Mouse (Mus musculus) forebrain, embryonic 16.5 days (tissue): ENCODE data around the gene Gpx7. TPM values are rescaled to one million over a fixed set of nuclear protein-coding genes. Genes with fewer than 3 reads are reported as not detected.

Experiments
- ATAC-seq: fragments of 200-750 bp; cut with Nextera tagmentation; 2 replicates; pipeline ENCODE4 v1.8.0; 2017; ENCODE audit warnings: mild to moderate bottlenecking, moderate library complexity
- H3K27ac ChIP-seq: fragments of 300-500 bp; sonication (generic); 2 replicates; pipeline ENCODE4 v1.5.1; 2014; ENCODE audit warnings: low read length, control low read depth
- H3K27me3 ChIP-seq: fragments of 300-500 bp; sonication (generic); replicated peaks from 2 replicates; pipeline ENCODE4 v1.6.1; 2014; ENCODE audit warnings: low read length; ENCODE audit not compliant: control insufficient read depth, insufficient read depth
- H3K36me3 ChIP-seq: fragments of 300-500 bp; sonication (generic); 2 replicates; pipeline ENCODE4 v1.6.1; 2014; ENCODE audit not compliant: control insufficient read depth, insufficient read depth
- H3K4me1 ChIP-seq: fragments of 300-500 bp; sonication (generic); replicated peaks from 2 replicates; pipeline ENCODE4 v1.6.1; 2014; ENCODE audit warnings: low read length; ENCODE audit not compliant: control insufficient read depth, insufficient read depth
- H3K4me2 ChIP-seq: fragments of 300-500 bp; sonication (generic); 2 replicates; pipeline ENCODE4 v1.6.1; 2014; ENCODE audit warnings: mild to moderate bottlenecking, low read length, control low read depth
- H3K4me3 ChIP-seq: fragments of 300-500 bp; sonication (generic); replicated peaks from 2 replicates; pipeline ENCODE4 v1.5.1; 2014; ENCODE audit warnings: mild to moderate bottlenecking, low read length, control low read depth
- H3K9ac ChIP-seq: fragments of 300-500 bp; sonication (generic); replicated peaks from 2 replicates; pipeline ENCODE4 v1.6.1; 2014; ENCODE audit warnings: low read depth, low read length, control low read depth
- H3K9me3 ChIP-seq: fragments of 300-500 bp; sonication (generic); 2 replicates; pipeline ENCODE4 v1.6.1; 2016; ENCODE audit warnings: low read length; ENCODE audit not compliant: control insufficient read depth
- WGBS: fragments of 180-500 bp; shearing (Covaris S2); extraction: QIAGEN DNeasy Blood & Tissue Kit; methylation state at CpG from one replicate; pipeline ENCODE4 v1.1.7; 2014; 5-methylcytosine and 5-hydroxymethylcytosine counted together
- polyA plus RNA-seq: library from polyadenylated mRNA; unstranded; fragments of >200 nt; fragmentation: Nextera tagmentation; extraction: Ambion mirVana; gene quantifications from 2 replicates; pipeline ENCODE4 v1.2.1, GENCODE M21; 2015

Gpx7 gene
- polyA plus RNA-seq: 26.3 and 28.3 TPM in 2 replicates

DNA sequence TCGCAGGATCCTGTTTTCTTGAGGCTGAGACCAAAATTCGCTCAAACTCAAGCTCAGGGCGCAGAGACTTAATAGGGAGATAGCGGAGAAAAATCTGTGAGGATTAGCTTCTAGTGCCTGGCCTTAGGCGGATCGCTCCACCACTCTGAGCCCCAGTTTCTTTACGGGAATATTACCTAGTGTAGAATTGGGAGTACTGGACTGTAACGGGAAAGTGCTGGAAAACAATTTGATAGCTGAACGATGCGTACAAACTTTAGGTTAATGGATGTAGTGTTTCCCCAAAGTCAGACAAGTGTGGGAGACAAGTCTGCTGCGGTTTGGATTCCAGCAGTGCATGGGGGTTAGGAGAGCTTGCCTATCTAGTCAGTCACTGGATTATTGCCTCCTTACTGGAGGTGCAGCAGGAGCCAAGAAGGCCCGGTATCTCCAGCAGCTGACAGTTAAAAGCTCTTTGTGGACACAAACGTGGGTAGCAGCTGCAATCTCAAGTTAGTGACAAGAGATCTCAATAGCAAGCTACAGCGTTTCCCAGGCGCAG lies at the start of gene Gpx7:
Gene Gpx7, minus strand, starts transcription at position 101 of the 541 bp plus-strand sequence.
- WGBS: 8% methylated on average over 15 of the region's 15 CpGs
- peak within 1 kb of the TSS; percentile 82 for H3K4me2 ChIP-seq
- ATAC-seq: peak; percentile 31; the same call in 1 of the 2 replicates
- H3K36me3 ChIP-seq: no peaks in the 10 kb centered on the region
- H3K4me3 ChIP-seq: peak within 1 kb of the TSS; percentile 54
- H3K9me3 ChIP-seq: no peaks in the 10 kb centered on the region
- H3K27me3 ChIP-seq: no peaks in the 10 kb centered on the region
- H3K4me1 ChIP-seq: peaks cover 17% of the 10 kb centered on the region
- no peak within 1 kb of the TSS for H3K27ac ChIP-seq
- peak within 1 kb of the TSS; percentile 73 for H3K9ac ChIP-seq

DNA sequence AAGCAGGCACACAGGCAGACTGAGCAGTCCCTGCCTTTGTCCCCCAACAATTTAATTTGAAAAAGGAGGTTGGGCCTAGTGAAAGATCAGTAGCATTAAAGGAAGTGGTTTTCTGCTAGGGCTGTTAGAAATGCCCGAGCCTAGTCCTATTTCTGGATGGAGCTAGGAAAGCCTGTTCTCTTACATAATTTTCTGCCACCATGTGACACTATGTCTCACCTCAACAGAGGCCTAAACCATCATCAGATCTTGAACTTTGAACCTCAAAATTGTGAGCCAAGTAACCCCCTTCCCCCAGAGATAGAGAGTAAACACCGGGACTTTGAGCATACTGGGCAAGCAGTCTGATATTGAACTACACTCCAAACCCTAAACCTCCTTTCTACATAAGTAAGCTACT lies 49.3 kb upstream of the Gpx7 start:
- H3K27ac ChIP-seq: no peak overlapping the region
- ATAC-seq: no peak
- peaks cover 9% of the 10 kb centered on the region for H3K4me1 ChIP-seq
- H3K9ac ChIP-seq: no peak overlapping the region
- H3K4me3 ChIP-seq: no peak overlapping the region
- no peaks in the 10 kb centered on the region for H3K36me3 ChIP-seq
- no peaks in the 10 kb centered on the region for H3K9me3 ChIP-seq
- WGBS: 81% methylated on average over 2 of the region's 2 CpGs
- H3K27me3 ChIP-seq: no peaks in the 10 kb centered on the region
- H3K4me2 ChIP-seq: no peak overlapping the region

DNA sequence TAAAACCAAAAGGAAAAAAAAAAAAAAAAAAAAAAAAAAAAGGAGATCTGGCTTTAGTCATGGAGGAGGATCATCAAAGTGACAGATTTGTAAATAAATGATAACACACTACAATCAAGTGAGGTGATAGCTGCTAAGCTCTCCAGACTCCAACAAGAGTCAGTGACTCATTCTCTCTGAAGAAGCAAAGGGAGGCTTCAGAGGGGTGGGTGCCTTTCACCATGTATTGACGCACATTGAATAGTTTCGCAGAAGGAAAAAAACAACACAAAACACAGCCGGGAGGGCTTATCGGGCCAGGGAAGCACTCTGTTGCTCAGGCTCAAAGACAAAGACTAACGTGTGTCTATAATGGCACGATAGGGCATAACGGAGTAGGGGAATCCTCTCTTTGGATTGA lies 41.3 kb upstream of the Gpx7 start:
- Histone ChIP-seq H3K27ac (no peak overlapping the region), H3K4me3 (no peak overlapping the region), H3K27me3 (no peaks in the 10 kb centered on the region), H3K4me1 (no peaks in the 10 kb centered on the region), H3K9me3 (no peaks in the 10 kb centered on the region), H3K36me3 (no peaks in the 10 kb centered on the region), H3K9ac (no peak overlapping the region), H3K4me2 (no peak overlapping the region)
- 57% methylated on average over 7 of the region's 7 CpGs for WGBS
- no peak for ATAC-seq

DNA sequence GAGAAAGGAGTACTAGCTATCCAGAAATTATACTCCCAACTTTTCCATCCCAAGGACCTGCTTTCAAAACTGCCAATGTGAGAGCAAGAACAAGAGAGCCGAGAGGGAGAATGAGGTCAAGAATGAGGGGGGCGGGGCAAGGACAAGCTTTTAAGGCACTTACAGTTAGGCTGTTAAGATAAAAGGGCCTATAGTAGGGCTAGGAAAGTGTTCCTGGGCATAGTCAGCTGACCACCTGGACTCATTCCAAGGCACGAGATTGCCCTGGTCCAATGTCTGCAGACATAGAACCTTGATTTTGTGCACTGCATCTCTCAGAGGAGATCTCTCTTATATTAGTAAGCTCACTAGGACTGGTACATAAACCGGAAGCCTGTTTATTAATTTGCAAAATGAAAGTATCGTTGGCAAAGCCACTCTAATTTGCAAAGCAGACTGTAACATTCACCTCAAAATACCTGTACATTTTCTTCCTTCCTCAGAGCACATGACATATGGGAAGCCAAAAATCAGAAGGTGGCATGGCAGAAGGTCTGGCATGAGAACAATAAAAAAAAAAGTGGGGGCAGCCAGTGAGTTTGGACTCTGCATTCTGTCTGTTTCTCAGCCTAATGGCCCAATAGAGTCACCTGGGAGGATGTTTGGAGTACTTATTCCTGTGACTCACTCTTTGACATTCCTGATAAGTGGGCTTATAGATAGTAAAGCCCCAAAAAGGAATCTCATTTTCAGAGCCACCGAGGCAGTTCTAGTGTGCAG lies 31.5 kb upstream of the Gpx7 start:
- no peak overlapping the region for H3K9ac ChIP-seq
- no peaks in the 10 kb centered on the region for H3K36me3 ChIP-seq
- WGBS: 62% methylated on average over 6 of the region's 6 CpGs
- no peak overlapping the region for H3K4me3 ChIP-seq
- H3K9me3 ChIP-seq: no peaks in the 10 kb centered on the region
- H3K4me1 ChIP-seq: no peaks in the 10 kb centered on the region
- no peak for ATAC-seq
- no peaks in the 10 kb centered on the region for H3K27me3 ChIP-seq
- H3K4me2 ChIP-seq: no peak overlapping the region
- no peak overlapping the region for H3K27ac ChIP-seq

DNA sequence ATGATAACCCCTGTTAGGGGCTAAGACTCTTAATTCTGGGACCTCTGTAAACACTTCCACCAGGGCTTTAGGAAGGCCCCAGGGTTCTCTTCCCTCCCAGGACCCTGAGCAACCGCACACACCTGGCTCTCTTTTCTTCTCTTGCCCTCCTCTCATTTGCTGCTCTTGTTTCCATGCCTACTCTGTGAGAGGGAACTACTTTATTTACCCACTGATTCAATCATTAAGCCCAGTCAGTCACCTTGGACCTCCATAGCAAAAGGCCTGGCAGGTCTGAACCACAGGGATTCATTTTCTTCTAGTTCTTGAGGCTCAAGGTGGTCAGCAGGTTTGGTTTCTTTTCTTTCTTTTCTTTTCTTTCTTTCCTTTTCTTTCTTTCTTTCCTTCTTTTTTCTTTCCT lies 29.5 kb upstream of the Gpx7 start:
- Histone ChIP-seq H3K27me3 (no peaks in the 10 kb centered on the region), H3K4me1 (peaks cover 6% of the 10 kb centered on the region), H3K4me2 (no peak overlapping the region), H3K36me3 (no peaks in the 10 kb centered on the region), H3K4me3 (no peak overlapping the region), H3K9me3 (no peaks in the 10 kb centered on the region), H3K9ac (no peak overlapping the region), H3K27ac (no peak overlapping the region)
- 78% methylated on average over 1 of the region's 1 CpGs for WGBS
- no peak for ATAC-seq

DNA sequence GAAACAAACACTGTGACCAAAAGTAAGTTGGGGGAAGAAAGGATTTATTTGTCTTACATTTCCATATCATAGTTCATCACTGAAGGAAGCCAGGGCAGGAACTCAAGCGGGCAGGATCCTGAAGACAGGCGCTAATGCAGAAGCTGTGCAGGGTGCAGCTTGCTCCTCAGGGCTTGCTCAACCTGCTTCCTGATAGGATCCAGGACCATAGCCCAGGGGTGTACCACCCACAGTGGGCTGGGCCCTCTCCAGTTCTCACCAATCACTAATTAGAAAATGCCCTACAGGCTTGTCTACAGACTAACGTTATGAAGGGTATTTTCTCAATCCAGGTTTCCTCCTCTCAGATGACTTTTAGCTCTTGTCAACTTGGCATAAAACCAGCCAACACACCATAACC lies 28.9 kb upstream of the Gpx7 start:
- H3K36me3 ChIP-seq: no peaks in the 10 kb centered on the region
- WGBS: 66% methylated on average over 3 of the region's 3 CpGs
- no peak for ATAC-seq
- peaks cover 9% of the 10 kb centered on the region for H3K4me1 ChIP-seq
- H3K27me3 ChIP-seq: no peaks in the 10 kb centered on the region
- no peaks in the 10 kb centered on the region for H3K9me3 ChIP-seq
- no peak overlapping the region for H3K4me3 ChIP-seq
- no peak overlapping the region for H3K27ac ChIP-seq
- no peak overlapping the region for H3K4me2 ChIP-seq
- no peak overlapping the region for H3K9ac ChIP-seq

DNA sequence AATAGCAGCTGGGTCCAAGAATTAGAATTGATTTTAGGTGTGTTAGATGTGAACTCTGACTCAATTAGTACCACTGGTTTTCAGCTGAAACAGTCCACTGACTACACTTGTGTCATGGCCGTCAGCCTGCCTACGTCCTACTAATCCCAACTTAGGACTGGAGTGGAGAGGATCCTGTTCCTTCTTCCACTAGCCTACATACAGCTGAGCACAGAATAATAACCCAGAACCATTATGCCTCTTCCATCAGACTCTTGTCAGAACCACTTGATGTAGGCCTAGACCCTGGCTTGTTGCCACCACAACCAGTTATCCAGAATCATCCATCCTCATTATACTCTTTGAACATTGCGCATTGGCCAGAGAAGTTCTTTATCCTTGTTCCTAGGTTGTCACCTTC lies 28.0 kb upstream of the Gpx7 start:
- no peaks in the 10 kb centered on the region for H3K9me3 ChIP-seq
- no peak overlapping the region for H3K9ac ChIP-seq
- no peak overlapping the region for H3K4me2 ChIP-seq
- peaks cover 9% of the 10 kb centered on the region for H3K4me1 ChIP-seq
- ATAC-seq: no peak
- 91% methylated on average over 3 of the region's 3 CpGs for WGBS
- no peak overlapping the region for H3K4me3 ChIP-seq
- no peaks in the 10 kb centered on the region for H3K36me3 ChIP-seq
- no peak overlapping the region for H3K27ac ChIP-seq
- H3K27me3 ChIP-seq: no peaks in the 10 kb centered on the region

DNA sequence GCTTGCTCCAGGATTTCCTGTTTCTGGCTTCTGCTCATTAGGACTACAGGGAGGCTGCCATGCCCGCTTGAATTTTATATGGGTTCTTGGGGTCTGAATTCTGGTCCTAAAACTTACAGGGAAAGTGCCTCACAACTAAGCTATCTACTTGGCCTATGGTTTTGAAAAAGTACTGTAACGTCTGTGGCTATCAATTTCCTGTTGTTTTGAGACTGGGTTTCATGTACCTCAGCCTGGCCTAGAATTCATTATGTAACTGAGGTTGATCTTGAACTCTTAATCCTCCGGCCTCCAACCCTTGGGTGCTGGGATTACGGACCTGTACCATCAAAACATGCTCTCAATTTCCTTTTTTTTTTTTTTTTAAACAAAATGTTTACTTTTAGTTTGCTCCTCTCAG lies 27.5 kb upstream of the Gpx7 start:
- Histone ChIP-seq H3K9ac (no peak overlapping the region), H3K9me3 (no peaks in the 10 kb centered on the region), H3K4me2 (no peak overlapping the region), H3K27me3 (no peaks in the 10 kb centered on the region), H3K36me3 (no peaks in the 10 kb centered on the region), H3K4me1 (peaks cover 9% of the 10 kb centered on the region), H3K27ac (no peak overlapping the region), H3K4me3 (no peak overlapping the region)
- ATAC-seq: no peak
- WGBS: 88% methylated on average over 4 of the region's 4 CpGs

DNA sequence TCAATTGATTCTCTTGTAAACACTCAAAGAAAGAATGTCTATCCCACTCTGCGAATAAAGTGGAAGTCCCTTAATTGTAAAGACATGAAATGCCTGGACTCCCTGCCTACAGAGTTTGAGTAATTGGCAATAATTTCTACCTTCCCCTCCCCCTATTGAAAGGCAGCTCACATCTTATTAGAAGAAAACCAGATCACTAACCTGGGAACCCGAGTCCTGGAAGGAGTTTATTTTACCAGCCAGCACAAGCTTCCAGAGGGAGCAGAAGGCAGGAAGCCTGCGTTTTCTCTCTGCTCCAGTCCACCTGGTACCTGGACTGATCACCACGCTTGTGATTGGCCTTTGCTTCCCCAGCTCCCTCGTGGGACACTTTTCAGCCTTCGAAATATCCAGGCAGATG lies 26.6 kb upstream of the Gpx7 start:
- no peak for ATAC-seq
- Histone ChIP-seq H3K4me1 (peaks cover 9% of the 10 kb centered on the region), H3K4me3 (no peak overlapping the region), H3K27ac (no peak overlapping the region), H3K9me3 (no peaks in the 10 kb centered on the region), H3K27me3 (no peaks in the 10 kb centered on the region), H3K9ac (no peak overlapping the region), H3K4me2 (no peak overlapping the region), H3K36me3 (no peaks in the 10 kb centered on the region)
- WGBS: 16% methylated on average over 6 of the region's 6 CpGs
